In the genomic region with DNA sequence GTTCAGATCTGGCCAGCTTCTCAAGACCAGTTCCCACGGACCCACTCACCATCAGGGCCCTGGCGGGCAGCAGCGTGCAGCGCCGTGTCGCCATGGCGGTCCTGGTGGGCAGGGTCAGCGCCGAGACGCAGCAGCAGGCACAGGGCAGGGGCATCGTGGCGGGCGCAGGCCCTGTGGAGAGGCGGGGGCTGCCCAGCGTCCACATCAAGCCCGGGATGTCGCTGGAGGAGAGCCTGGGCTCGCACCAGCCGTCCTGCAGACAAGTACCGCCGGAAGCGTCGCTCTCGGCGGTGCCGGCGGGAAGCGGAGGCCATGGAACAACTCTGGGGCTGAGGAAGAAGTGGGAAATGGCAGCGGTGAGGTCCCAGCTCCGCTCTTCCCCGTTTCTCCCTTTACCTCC, we compare ENCODE assay signal across 7 mouse cellular contexts. TPM values are rescaled to one million over a fixed set of nuclear protein-coding genes. Genes with fewer than 3 reads are reported as not detected.
A peak's percentile ranks its signal among the peaks of the same experiment; 100 is the strongest.
DNase-seq lines count a peak whose midpoint lies in the region; ATAC-seq and TF ChIP-seq lines count a peak whose summit lies in the region.

No protein-coding gene starts in this region.

- TF ChIP-seq CTCF in olfactory bulb, adult 2 months (IDR thresholded peaks at IDR 0.05; ENCODE audit: insufficient read depth, low read depth, low read length), result no peak

- peak overlapping the region; percentile 74 to 76 for H3K4me3 ChIP-seq in ES-E14 (ENCODE audit: insufficient read depth in 1 of 2, low read depth in 1 of 2, low read length in 2 of 2, poor library complexity in 1 of 2, severe bottlenecking in 1 of 2)
- peak overlapping the region; percentile 59 for H3K4me3 ChIP-seq in embryonic facial prominence, embryonic 12.5 days
- H3K4me3 ChIP-seq in hindbrain, embryonic 14.5 days (replicated peaks; ENCODE audit: low read length), result peak overlapping the region; percentile 38
- peak overlapping the region; percentile 78 for H3K4me3 ChIP-seq in liver, embryonic 13.5 days (replicated peaks)
- peak overlapping the region; percentile 58 for H3K4me3 ChIP-seq in olfactory bulb, adult 2 months (ENCODE audit: insufficient read depth, low read depth, low read length)

- in situ Hi-C loops in ES-E14 (cut with MboI; ENCODE audit: low sequenced_read_pairs in 2 of 2, unreplicated experiment in 2 of 2), result loop anchor here (5.0 kb wide), 1 partner anchor 68 kb away; no protein-coding TSS in a partner anchor

- peak overlapping the region; percentile 83 for H3K9ac ChIP-seq in ES-E14 (ENCODE audit: insufficient read depth, low read depth, low read length, poor library complexity, severe bottlenecking)
- H3K9ac ChIP-seq in embryonic facial prominence, embryonic 12.5 days, result peak overlapping the region; percentile 91
- H3K9ac ChIP-seq in hindbrain, embryonic 14.5 days, result peak overlapping the region; percentile 63
- peak overlapping the region; percentile 91 for H3K9ac ChIP-seq in liver, embryonic 13.5 days

- no peak for TF ChIP-seq POLR2A in olfactory bulb, adult 2 months (IDR thresholded peaks at IDR 0.05; ENCODE audit: insufficient read depth, low read depth, low read length)

- H3K4me1 ChIP-seq in ES-E14 (ENCODE audit: control insufficient read depth in 2 of 2, insufficient read depth in 2 of 2, low read length in 2 of 2, poor library complexity in 1 of 2), result peaks cover 0 to 2% of the 10 kb centered on the region in 2 experiments; a peak in 1 of 4 replicates
- H3K4me1 ChIP-seq in embryonic facial prominence, embryonic 12.5 days, result peaks cover 32% of the 10 kb centered on the region; the same call in 1 of the 2 replicates
- H3K4me1 ChIP-seq in hindbrain, embryonic 14.5 days (replicated peaks; ENCODE audit: control insufficient read depth, insufficient read depth, low read length), result peaks cover 17% of the 10 kb centered on the region
- peaks cover 54% of the 10 kb centered on the region for H3K4me1 ChIP-seq in liver, embryonic 13.5 days (replicated peaks)
- peaks cover 19% of the 10 kb centered on the region for H3K4me1 ChIP-seq in olfactory bulb, adult 2 months (ENCODE audit: control insufficient read depth, insufficient read depth, low read length)

- H3K9me3 ChIP-seq in ES-E14 (ENCODE audit: control insufficient read depth, insufficient read depth, low read depth, low read length), result no peaks in the 10 kb centered on the region
- H3K9me3 ChIP-seq in embryonic facial prominence, embryonic 12.5 days, result no peaks in the 10 kb centered on the region
- H3K9me3 ChIP-seq in hindbrain, embryonic 14.5 days (ENCODE audit: control insufficient read depth, low read length), result no peaks in the 10 kb centered on the region
- H3K9me3 ChIP-seq in liver, embryonic 13.5 days (replicated peaks), result no peaks in the 10 kb centered on the region

- 12% methylated on average over 31 of the region's 31 CpGs for WGBS in embryonic facial prominence, embryonic 12.5 days
- WGBS in hindbrain, embryonic 14.5 days, result 4% methylated on average over 31 of the region's 31 CpGs
- WGBS in liver, embryonic 13.5 days (ENCODE audit: insufficient replicate concordance), result 2% methylated on average over 31 of the region's 31 CpGs
- WGBS in olfactory bulb, adult 2 months, result 5% methylated on average over 30 of the region's 31 CpGs

- peak overlapping the region; percentile 14; the same call in 1 of the 2 replicates for H3K27ac ChIP-seq in ES-E14 (ENCODE audit: insufficient read depth, low read depth, low read length, poor library complexity, severe bottlenecking)
- H3K27ac ChIP-seq in embryonic facial prominence, embryonic 12.5 days, result peak overlapping the region; percentile 97
- H3K27ac ChIP-seq in hindbrain, embryonic 14.5 days, result peak overlapping the region; percentile 90
- H3K27ac ChIP-seq in liver, embryonic 13.5 days, result peak overlapping the region; percentile 94
- peak overlapping the region; percentile 65 for H3K27ac ChIP-seq in olfactory bulb, adult 2 months (ENCODE audit: insufficient read depth, low read depth, low read length)

- no peak for ATAC-seq in embryonic facial prominence, embryonic 12.5 days (ENCODE audit: insufficient number of reproducible peaks, insufficient read depth, low FRiP score, low TSS enrichment)
- no peak for ATAC-seq in hindbrain, embryonic 14.5 days (ENCODE audit: low FRiP score)
- 0 out of 2 replicates have a peak, but pooled peaks have one; percentile 18 for ATAC-seq in liver, embryonic 13.5 days (ENCODE audit: low read depth)

- peaks cover 9% of the 10 kb centered on the region; the same call in 1 of the 2 replicates for H3K36me3 ChIP-seq in ES-E14 (ENCODE audit: control insufficient read depth, insufficient read depth, low read length, poor library complexity, severe bottlenecking)
- H3K36me3 ChIP-seq in embryonic facial prominence, embryonic 12.5 days, result peaks cover 12% of the 10 kb centered on the region; the same call in 1 of the 2 replicates
- H3K36me3 ChIP-seq in hindbrain, embryonic 14.5 days (replicated peaks; ENCODE audit: control insufficient read depth, insufficient read depth), result peaks cover 19% of the 10 kb centered on the region
- peaks cover 19% of the 10 kb centered on the region for H3K36me3 ChIP-seq in liver, embryonic 13.5 days

- no peaks in the 10 kb centered on the region for H3K27me3 ChIP-seq in embryonic facial prominence, embryonic 12.5 days
- H3K27me3 ChIP-seq in hindbrain, embryonic 14.5 days (ENCODE audit: control insufficient read depth, insufficient read depth, low read length), result no peaks in the 10 kb centered on the region
- H3K27me3 ChIP-seq in liver, embryonic 13.5 days, result no peaks in the 10 kb centered on the region

- DNase-seq in A20 (ENCODE audit: low read depth, low spot score), result peak; percentile 73
- DNase-seq in ES-E14 (ENCODE audit: low read depth, low spot score), result no peak
- DNase-seq in hindbrain, embryonic 14.5 days (ENCODE audit: low spot score), result no peak
- no peak for DNase-seq in liver, embryonic 13.5 days
- no peak for DNase-seq in frontal cortex, postnatal 25 days (ENCODE audit: low spot score in 2 of 2)

- H3K4me2 ChIP-seq in embryonic facial prominence, embryonic 12.5 days (replicated peaks), result peak overlapping the region; percentile 85
- H3K4me2 ChIP-seq in hindbrain, embryonic 14.5 days (replicated peaks), result peak overlapping the region; percentile 61
- peak overlapping the region; percentile 96 for H3K4me2 ChIP-seq in liver, embryonic 13.5 days

TF ChIP-seq in ES-E14, 5 proteins besides CTCF, POLR2A, EP300 and RAD21:
- TF ChIP-seq ZNF384 (IDR thresholded peaks at IDR 0.05; ENCODE audit: low read depth, low read length), result no peak
TF ChIP-seq in ES-E14: peak in this region for 0.

RNA-seq across cellular contexts. Expression of gene Nfkbil1, which starts 0.7 kb away (rescaled TPM):
- 6.1 and 6.6 TPM in 2 replicates for total RNA-seq in ES-E14 (2012; rRNA removed)
- 13.0 and 13.3 TPM in 2 replicates for polyA plus RNA-seq in embryonic facial prominence, embryonic 12.5 days (2016; fragmentation: Nextera tagmentation; extraction: Ambion mirVana)
- polyA plus RNA-seq in hindbrain, embryonic 14.5 days (2014; fragmentation: Nextera tagmentation; extraction: Ambion mirVana), result 3.5 and 3.8 TPM in 2 replicates
- polyA plus RNA-seq in liver, embryonic 13.5 days (2015; fragmentation: Nextera tagmentation; extraction: Ambion mirVana), result 3.9 and 4.4 TPM in 2 replicates
- not detected in 2 replicates for polyA plus RNA-seq in olfactory bulb, adult 2 months (2012; ENCODE audit: insufficient read depth, insufficient read length, low replicate concordance, missing spikeins)

RNA-seq across cellular contexts. Expression of gene Atp6v1g2, which starts 1.4 kb away (rescaled TPM):
- 0.21 and 0.71 TPM in 2 replicates for total RNA-seq in ES-E14 (2012; rRNA removed)
- polyA plus RNA-seq in embryonic facial prominence, embryonic 12.5 days (2016; fragmentation: Nextera tagmentation; extraction: Ambion mirVana), result 4.5 and 5.5 TPM in 2 replicates
- polyA plus RNA-seq in hindbrain, embryonic 14.5 days (2014; fragmentation: Nextera tagmentation; extraction: Ambion mirVana), result 122 and 138 TPM in 2 replicates
- 0.76 and 1.3 TPM in 2 replicates for polyA plus RNA-seq in liver, embryonic 13.5 days (2015; fragmentation: Nextera tagmentation; extraction: Ambion mirVana)
- not detected in 2 replicates for polyA plus RNA-seq in olfactory bulb, adult 2 months (2012; ENCODE audit: insufficient read depth, insufficient read length, low replicate concordance, missing spikeins)

RNA-seq across cellular contexts. Expression of gene Ddx39b, which starts 6.6 kb away (rescaled TPM):
- total RNA-seq in ES-E14 (2012; rRNA removed), result 316 and 414 TPM in 2 replicates
- 572 and 587 TPM in 2 replicates for polyA plus RNA-seq in embryonic facial prominence, embryonic 12.5 days (2016; fragmentation: Nextera tagmentation; extraction: Ambion mirVana)
- 341 and 346 TPM in 2 replicates for polyA plus RNA-seq in hindbrain, embryonic 14.5 days (2014; fragmentation: Nextera tagmentation; extraction: Ambion mirVana)
- 208 and 220 TPM in 2 replicates for polyA plus RNA-seq in liver, embryonic 13.5 days (2015; fragmentation: Nextera tagmentation; extraction: Ambion mirVana)
- 290 and 359 TPM in 2 replicates for polyA plus RNA-seq in olfactory bulb, adult 2 months (2012; ENCODE audit: insufficient read depth, insufficient read length, low replicate concordance, missing spikeins)

RNA-seq across cellular contexts. Expression of gene Gm16181, which starts 14.3 kb away (rescaled TPM):
- not detected in 2 replicates for total RNA-seq in ES-E14 (2012; rRNA removed)
- 1.0 TPM in 1 of 2 replicates, not detected in the other for polyA plus RNA-seq in embryonic facial prominence, embryonic 12.5 days (2016; fragmentation: Nextera tagmentation; extraction: Ambion mirVana)
- polyA plus RNA-seq in hindbrain, embryonic 14.5 days (2014; fragmentation: Nextera tagmentation; extraction: Ambion mirVana), result not detected in 2 replicates
- 0.36 TPM in 1 of 2 replicates, not detected in the other for polyA plus RNA-seq in liver, embryonic 13.5 days (2015; fragmentation: Nextera tagmentation; extraction: Ambion mirVana)
- polyA plus RNA-seq in olfactory bulb, adult 2 months (2012; ENCODE audit: insufficient read depth, insufficient read length, low replicate concordance, missing spikeins), result not detected in 2 replicates

RNA-seq across cellular contexts. Expression of gene H2-D1, which starts 27.6 kb away (rescaled TPM):
- total RNA-seq in ES-E14 (2012; rRNA removed), result 30.1 and 44.9 TPM in 2 replicates
- 20.8 and 21.5 TPM in 2 replicates for polyA plus RNA-seq in embryonic facial prominence, embryonic 12.5 days (2016; fragmentation: Nextera tagmentation; extraction: Ambion mirVana)
- 95.5 and 98.1 TPM in 2 replicates for polyA plus RNA-seq in hindbrain, embryonic 14.5 days (2014; fragmentation: Nextera tagmentation; extraction: Ambion mirVana)
- 74.5 and 77.7 TPM in 2 replicates for polyA plus RNA-seq in liver, embryonic 13.5 days (2015; fragmentation: Nextera tagmentation; extraction: Ambion mirVana)
- 345 and 592 TPM in 2 replicates for polyA plus RNA-seq in olfactory bulb, adult 2 months (2012; ENCODE audit: insufficient read depth, insufficient read length, low replicate concordance, missing spikeins)

Comparison
In these comparisons a context has a peak if more than half of its experiments do, and no peak if none do; other contexts are left out.
1. H3K27ac ChIP-seq: peak in every context shown above with its lines; median percentile 97 in embryonic facial prominence, embryonic 12.5 days; 94 in liver, embryonic 13.5 days; 90 in hindbrain, embryonic 14.5 days; 65 in olfactory bulb, adult 2 months; 14 in ES-E14.